Mouse (Mus musculus) heart, postnatal 14 days (tissue): ENCODE results near the gene Slc48a1. TPM values are rescaled to one million over a fixed set of nuclear protein-coding genes. Genes with fewer than 3 reads are reported as not detected.

Experiments
- DNase-seq, 2 experiments: peaks; one replicate each; pipeline ENCODE4 v3.0.0; 2021 to 2022
- intact Hi-C: fragments of 180-260 bp; cut with DNase I; formaldehyde crosslinking; loops from one replicate; pipeline ENCODE4 v1.15.1; 2025
- total RNA-seq, 2 experiments: library from RNA; stranded (reverse); gene quantifications; 2 replicates each; pipeline ENCODE4 v1.2.3; 2021

The Slc48a1 gene
- total RNA-seq, 2 experiments from 2014 or later: 78.3 to 78.9 TPM

DNA sequence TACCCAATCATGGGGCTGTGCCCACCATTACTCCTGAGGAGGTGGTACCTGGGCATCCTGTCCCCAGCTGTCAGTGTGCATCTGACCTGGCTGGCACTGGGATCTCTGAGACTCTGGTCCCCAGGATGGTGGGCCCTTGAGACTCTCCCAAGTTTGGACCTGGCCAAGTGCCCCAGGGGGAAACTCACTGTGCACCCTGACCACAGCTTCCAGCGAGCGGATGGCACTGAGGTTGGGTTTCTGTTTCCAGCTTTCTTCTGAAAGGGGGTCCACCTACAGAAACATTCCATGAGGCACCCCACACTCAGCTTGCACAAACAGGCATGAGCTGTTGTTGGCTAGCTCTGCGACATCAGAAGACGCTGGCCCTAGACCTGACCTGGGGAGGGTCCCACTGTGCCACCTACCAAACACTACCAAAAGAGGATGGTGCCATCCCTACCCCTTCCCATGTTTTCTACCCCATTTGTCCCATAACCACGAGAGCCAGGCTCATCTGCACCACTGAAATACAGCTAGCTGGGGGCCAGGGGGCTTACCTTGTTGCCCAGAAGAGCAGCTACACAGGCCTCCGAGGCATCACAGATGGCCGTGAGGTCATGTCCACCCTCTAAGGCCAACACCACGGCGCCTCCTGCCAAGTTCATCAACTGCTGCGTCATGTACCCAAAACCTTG lies 17.4 kb downstream of the Slc48a1 start:
- intact Hi-C loops: no loop called here
- no peak for DNase-seq

DNA sequence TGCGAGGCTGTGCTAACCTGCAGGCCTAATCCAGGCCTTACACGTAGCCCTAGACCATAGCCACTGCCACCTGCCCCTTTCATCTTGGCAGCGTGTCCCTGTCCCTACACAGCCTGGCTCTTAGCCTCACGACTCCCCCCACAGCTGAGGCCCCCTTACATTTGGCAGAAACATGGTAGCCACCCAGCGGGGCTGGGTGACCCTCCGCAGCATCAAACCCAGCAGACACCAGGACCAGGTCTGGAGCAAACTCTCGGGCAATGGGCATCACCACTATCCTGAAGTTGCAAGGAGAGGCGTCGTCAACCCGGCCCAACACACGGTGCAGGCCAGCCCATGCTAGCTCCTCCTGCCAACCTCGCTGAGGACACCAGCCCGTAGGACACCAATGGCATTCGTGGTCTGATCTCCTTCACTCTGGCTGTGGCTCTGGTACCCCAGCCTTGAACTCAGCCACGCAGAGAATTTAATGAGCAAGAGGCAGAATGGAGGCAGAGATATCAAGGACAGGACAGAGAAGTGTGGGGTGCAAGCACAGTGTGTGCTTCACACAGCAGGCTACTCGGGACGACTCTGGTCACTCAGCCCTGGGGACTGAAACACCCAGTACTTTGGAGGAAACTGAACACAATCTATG lies 18.5 kb downstream of the Slc48a1 start:
- DNase-seq: no peak
- intact Hi-C loops: no loop called here

DNA sequence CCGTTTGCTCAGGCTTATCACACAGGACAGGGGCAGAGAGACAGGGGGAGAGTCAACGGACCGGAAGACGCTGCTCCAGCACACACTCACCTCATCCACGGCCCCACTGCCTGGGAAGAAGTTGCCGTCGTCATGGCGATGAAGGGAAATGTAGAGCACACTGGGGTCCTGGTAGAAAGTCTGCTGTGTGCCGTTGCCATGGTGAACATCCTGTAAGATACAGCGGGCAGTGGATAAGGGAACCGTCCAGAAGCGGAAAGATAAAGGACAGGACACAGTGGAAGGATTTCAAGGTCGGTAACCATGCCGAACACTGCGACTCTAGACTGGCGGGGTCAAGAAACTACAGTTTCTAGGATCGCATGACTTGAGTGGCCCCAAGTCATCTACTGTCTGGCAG lies 19.8 kb downstream of the Slc48a1 start:
- intact Hi-C loops: no loop called here
- no peak for DNase-seq

DNA sequence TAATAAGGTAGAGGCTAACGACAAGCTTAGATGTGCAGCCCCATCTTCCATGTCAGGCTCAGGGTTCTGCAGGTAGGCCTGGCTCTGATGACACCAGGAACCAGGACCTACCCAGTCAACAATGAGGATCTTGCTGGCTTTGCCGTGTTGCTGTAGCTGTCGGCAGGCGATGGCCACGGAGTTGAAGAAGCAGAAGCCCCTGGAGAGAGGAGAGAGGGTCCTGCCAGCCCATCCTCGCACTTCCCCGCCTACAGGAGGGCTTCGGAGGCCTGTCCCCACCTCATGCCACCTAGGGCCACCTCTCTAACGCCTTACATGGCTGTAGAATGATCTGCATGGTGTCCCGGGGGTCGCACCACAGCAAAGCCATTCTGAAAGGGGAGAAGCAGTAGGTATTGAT lies 21.1 kb downstream of the Slc48a1 start:
- DNase-seq: no peak
- intact Hi-C loops: no loop called here

DNA sequence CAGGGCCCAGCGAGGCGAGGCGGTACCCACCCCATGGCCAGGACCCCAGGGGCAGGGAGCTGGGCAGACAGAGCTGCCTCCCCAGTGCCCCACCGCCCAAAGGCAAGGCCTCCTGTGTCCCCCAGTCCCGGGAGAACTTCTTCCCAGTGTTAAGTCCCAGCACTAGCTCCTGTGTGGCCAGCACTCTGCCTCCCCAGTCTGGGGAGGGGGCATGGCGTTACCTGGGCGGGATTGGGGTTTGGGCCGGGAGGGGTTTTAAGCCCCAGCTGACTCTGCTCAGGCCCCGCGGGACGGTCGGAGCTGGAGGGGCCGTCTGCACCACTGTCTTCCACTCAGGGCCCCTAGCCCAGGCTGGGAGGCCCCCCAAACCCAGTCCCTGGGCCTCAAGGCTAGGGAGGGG lies 22.5 kb downstream of the Slc48a1 start:
- DNase-seq: no peak
- intact Hi-C loops: no loop called here

DNA sequence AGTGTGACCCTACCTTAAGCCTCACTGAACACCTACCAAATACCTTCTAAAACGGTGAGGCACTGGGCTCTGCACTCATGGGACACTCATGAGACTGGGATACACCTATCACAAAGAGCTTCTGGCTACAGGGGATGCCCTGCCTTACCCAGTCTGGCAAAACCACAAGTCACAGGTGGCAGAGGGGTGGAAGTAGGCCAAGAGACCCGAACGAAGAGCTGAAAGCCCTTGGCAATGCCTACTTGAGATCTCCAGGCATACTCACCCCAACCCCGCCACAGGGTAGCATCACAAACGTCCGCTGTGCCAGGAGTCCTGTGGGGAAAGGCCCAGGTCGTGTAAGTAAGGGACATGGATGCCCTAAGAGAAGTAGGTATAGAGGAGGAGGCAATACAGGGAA lies 23.5 kb downstream of the Slc48a1 start:
- no peak for DNase-seq
- intact Hi-C loops: no loop called here

DNA sequence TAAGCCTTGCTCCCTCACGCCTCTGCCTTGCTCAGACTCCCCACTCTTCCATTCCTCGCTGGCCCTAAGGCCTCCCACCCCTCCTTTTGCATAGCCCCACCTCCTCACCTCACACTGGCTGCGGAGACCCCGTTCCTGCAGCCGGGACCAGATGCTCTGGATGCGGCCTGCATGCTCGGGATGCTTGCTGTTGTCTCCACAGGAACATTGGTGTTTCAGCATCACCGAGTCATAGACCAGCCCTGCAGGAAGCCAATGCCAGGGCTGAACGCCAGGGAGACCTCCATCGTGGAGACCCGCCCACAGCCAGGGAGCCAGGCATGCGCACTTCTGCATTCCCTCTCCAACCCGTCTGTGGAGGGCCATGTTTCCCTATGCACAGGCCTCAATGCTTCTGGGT lies 24.3 kb downstream of the Slc48a1 start:
- intact Hi-C loops: no loop called here
- DNase-seq: no peak

DNA sequence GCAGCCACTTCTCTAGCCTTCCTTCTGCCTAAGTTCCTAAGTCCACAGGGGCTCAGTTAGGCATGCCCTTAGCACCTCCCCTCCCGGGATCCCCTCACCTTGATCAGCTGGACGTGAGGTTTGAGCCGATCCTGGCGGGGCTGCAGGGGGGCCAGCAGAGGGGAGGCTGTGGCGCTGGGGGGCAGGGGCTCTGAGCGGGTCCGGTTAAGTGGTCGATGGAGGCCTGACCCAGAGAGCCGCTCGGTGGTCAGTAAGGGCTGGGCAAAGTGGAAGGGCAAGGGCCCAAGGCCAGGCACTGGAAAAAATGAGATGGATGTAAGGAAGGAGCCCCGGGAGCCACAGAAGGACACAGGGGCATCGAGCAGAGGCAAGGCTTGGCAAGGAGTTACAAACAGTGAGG lies 29.5 kb downstream of the Slc48a1 start:
- intact Hi-C loops: no loop called here
- no peak for DNase-seq

DNA sequence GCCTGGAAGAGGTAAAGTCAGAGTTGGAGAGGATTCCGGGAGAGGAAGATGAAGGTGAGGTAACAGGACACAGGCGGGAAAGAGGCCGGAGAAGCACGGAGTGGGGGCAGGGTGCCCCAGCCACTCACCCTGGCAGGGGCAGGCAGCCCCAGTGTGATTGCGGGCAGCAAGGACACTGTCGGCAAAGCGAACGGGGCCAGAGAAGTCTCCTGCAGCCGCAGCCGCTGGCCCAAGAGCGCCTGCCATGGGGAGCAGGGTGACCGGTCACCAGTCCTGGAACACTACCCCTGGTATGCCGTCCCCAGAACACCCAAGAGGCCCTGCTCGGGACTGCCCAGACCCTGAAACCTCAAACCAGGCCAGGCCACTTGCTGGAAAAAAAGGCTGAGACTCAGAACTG lies 30.2 kb downstream of the Slc48a1 start:
- no peak for DNase-seq
- intact Hi-C loops: no loop called here

DNA sequence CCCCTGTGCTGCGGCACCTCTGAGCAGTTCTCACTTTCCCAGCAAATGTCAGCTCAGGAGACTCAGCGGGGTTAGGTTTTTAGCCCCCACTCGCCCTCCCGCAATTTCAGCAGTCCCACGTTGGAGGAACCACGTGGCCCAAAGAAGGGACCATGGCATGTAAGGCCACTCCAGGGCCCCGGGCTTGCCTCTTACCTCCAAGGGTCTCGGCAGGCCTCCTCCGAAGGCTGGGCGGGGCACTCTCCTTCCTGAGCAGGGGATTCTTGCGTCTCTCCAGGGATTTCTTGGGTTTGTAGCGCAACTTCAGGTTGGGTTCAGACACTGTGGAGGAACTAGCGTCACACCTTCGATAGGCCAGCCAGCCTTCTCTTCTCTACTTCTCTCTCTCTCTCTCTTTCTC lies 30.9 kb downstream of the Slc48a1 start:
- no peak for DNase-seq
- intact Hi-C loops: no loop called here

DNA sequence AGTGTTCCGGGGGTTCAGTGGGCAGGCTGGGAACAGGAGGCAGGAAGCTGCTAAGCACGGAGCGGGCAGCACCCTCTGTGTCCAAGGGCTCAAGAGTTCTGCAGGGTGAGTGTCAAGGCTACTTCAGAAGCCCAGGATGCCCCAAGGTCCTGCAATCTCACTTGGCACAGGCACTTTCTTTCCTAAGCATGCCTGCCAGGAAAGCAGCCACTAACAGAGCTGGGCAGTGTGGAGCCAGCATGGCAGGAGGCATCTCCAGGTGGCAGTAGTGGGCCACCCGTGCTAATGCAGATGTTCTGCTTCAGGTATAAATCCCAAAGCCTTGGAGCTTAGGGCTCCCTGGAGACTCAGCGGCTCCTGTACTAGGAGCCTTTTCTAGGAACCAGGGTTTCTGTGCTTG lies 31.6 kb downstream of the Slc48a1 start:
- intact Hi-C loops: loop anchor here (2.0 kb wide), 1 partner anchor 39 kb away; no protein-coding TSS in a partner anchor
- DNase-seq: peak; percentile 57 to 58

DNA sequence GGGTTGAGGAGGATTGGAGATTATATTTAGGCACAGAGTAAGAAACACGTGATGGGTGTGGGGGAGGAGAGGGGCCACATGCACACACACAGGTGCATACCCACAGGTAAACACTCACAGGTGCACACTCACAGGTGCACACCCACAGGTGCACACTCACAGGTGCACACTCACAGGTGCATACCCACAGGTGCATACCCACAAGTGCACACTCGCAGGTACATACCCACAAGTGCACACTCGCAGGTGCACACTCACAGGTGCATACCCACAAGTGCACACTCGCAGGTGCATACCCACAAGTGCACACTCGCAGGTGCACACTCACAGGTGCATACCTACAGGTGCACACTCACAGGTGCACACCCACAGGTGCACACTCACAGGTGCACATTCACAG lies 32.1 kb downstream of the Slc48a1 start:
- DNase-seq: no peak
- intact Hi-C loops: loop anchor here (2.0 kb wide), 1 partner anchor 38 kb away; no protein-coding TSS in a partner anchor

DNA sequence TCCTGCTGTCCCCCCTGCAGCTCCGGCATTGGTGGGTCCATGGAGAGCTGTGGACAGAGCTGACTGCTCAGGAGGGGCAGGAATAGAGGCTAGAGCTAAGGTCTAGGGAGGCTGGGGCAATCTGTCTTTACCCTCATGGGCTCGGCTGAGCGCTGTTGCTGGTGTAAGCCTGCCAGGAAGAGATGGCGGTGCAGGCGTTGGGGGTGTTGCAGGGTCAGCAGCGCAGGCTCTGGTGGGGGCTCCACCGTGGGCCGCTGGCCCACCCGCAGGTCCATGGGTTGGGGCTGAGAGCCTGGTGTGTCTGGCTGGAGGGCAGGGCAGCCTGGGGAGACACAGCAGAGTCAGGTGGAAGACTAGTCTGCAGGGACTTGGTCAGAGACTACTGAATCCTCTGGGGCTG lies 33.0 kb downstream of the Slc48a1 start:
- intact Hi-C loops: loop anchor here (2.0 kb wide), 1 partner anchor 37 kb away; no protein-coding TSS in a partner anchor
- DNase-seq: no peak

DNA sequence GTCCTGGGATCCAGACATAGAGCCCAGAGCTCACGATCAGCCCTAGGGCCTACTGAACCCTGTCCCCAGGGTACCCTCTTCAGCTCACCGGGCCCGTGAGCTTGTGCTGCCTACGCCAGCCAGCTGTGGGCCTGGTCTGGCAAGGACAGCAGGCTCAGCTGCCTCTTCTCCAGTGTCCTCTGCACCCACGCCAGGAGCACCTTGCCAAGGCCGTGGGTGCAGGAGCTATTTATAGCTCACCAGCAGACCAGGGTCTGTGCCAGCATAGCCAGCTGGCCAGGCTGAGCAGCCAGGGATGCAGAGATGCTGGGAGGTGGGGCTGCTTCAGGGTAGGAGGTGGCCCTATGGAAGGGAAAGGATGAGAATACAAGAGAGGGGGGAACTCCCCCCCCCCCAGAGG lies 33.8 kb downstream of the Slc48a1 start:
- intact Hi-C loops: no loop called here
- DNase-seq: peak; percentile 80 to 87

DNA sequence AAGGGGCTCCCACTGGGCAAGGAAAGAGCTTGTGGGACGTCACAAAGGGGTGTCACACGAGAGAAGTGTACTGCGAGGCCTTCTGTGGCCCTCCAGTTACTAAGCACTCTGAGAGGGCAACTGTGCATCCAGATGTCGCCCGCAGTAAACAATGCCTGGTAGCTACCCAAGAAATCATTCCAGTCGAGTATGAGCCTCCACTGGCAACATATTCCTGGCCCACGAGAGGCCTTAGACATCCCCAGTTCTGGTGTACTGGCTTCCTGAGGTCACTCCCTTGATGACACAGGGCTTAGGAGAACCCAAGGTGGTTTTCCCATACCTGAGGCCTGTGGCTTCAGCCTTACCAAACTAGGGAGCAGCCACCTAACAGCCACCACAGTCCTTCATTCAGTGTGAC lies 34.6 kb downstream of the Slc48a1 start:
- DNase-seq: no peak
- intact Hi-C loops: no loop called here

DNA sequence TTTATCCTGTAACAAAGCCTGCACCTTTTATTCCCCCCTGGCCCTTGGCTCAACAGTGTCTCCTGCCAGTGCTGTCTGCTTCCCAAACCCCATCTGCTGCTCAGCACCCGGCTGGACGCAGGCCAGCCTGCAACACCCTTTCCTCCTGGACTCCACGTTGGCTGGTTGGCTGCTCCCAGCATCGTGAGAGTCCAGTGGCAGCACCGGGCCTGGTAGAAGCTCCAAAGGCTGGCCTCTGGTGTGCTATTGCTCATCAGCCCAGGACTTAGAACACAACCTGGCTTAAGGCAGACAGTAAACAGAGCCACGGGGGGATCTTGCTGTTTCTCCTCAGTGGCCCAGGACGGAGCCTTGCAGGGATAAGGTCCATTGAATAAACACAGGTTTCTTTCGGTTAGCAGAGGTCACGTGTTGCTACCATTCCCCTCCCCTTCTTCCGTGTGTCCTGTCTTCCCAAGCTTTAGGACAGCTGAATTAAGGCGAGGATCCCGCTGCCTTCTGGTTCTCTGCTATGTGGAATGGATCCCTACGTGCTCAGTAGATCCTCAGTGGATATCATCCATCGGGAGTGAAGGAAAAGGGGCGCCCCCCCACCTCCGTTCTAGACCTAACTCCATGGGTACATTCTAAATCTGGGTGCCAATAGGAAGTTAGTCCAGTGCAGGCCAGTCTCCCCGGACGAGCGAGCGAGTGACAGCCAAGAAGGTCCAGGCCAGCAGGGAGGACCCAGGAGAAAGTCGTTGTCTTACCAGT lies 35.3 kb downstream of the Slc48a1 start:
- DNase-seq: peak; percentile 68 to 75
- intact Hi-C loops: no loop called here

DNA sequence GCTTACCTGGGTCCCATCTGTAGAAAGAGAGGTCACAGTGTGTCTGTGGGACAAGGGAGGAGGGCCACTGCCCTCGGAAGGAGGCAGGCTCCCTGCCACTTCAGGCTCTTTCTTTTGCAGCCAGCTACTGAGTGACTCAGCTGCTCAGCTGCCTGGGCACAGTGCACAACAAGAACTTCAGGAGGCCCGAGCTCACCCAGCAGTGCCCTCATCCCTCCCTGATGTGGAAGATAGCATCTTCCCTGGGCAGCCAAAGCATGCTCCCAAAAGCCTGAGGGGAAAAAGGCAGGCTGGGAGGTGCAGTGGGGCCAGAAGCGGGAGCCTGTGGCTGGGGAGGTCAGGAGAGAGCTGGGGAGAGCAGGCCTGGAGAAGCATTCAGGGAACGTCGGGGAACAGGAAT lies 36.4 kb downstream of the Slc48a1 start:
- intact Hi-C loops: no loop called here
- DNase-seq: no peak

DNA sequence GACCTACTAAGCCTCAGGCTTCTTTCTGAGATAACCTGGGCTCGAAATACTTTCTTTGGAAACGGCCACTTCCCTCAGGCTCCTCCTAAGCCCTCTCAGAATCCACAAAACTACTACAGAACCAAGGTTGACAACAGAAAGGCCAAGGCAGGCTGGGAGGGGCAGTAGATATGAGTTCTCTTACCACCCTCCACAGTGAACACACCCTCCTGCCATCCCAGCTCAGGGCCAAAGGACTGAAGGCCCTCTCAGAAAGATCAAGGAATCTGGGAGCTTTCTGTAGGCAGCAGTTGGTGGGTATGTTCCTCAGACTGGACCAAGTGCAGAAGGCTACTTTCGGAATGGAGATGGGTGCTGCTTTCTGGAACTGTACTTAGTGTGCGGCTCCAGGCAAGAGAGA lies 36.9 kb downstream of the Slc48a1 start:
- intact Hi-C loops: no loop called here
- no peak for DNase-seq

DNA sequence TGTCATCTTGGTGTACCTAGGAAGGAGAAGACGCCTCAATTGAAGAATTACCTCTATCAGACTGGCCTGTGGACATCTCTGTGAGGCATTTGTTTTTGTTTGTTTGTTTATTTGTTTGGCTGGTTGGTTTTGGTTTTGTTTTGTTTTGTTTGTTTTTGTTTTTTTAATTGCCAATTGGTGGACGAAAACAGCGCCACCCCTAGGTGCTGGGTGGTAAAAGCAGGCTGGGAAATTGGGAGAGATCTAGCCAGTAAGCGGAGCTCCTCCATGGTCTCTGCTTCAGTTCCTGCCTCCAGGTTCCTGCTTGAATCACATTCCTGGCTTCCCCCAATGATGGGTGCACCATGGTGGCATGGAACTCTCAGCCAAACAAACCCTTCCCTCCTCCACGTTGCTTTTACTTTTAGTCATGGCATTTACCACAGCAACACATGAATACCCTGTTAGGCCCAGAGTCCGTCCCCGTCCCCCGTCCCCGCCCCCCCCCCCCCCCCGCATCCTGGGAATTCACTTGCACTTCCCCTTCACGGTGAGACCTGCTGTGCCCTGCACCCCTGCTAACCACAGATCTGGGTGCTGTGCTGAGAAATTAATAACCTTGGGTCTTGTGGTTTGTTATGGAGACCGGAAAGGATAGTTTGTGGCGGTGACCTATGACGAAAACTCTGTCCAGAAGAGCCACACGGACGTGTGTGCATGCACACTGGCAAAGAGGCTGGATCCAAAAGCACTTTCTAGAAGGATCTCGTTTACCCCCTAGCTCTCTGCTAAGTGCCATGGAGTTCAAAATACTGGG lies 38.1 kb downstream of the Slc48a1 start:
- intact Hi-C loops: no loop called here
- no peak for DNase-seq

DNA sequence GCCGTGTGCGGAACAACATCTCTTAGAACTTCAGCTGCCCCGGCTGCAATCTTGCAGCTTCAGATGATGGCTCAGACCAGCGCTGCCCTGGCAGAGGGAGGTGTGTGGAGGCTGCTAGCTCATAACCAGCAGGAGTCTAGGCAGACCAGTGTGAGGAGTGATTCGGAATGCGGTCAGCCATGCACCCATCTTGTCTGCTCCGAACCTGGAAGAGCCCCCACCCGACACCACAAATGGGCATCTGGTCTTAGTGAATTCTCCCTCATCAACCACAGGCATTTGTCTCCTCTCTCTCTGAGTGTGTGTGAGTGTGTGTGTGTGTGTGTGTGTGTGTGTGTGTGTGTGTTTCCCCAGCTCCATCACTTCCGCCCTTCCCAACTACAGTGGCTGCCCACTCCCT lies 41.6 kb downstream of the Slc48a1 start:
- DNase-seq: no peak
- intact Hi-C loops: no loop called here
